Mouse (Mus musculus): ENCODE measurements around the gene Hivep3. TPM values are rescaled to one million over a fixed set of nuclear protein-coding genes. Genes with fewer than 3 reads are reported as not detected.
A peak's percentile ranks its signal among the peaks of the same experiment; 100 is the strongest.

The Hivep3 gene
- total RNA-seq, 2 experiments from 2014 or later = 44.1 to 46.2 TPM

- no peak for DNase-seq (ENCODE audit: low spot score in 2 of 2)
These were observed 137.9 kb downstream of the Hivep3 start for GRCm38 (mm10) chr4:119871441-119871840.

GRCm38 (mm10) chr4:119871861-119872582 is 138.4 kb downstream of the Hivep3 start:
- DNase-seq (ENCODE audit: low spot score in 2 of 2) = no peak

GRCm38 (mm10) chr4:119873935-119874334 is 140.4 kb downstream of the Hivep3 start:
- no peak for DNase-seq (ENCODE audit: low spot score in 2 of 2)

DNA sequence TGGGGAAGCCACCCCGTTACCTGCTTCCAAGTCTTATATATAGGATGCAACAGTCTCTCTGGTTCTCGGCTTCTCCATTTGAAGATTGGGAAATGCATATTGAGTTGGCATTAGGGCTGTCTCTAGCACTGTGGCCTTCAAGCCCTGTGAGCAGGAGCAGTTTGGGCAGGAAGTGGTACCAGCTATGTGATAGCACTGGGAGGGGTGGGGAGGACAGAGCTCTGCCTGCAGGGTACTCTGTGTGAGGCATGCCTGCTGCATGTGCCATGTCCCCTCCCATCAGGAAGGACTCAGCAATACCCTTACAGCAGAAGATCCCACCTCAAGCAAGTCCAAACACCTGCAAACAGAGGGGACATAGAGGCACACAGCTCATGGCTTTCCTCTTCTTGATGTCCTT is 142.0 kb downstream of the Hivep3 start:
- no peak for DNase-seq (ENCODE audit: low spot score in 2 of 2)

DNA sequence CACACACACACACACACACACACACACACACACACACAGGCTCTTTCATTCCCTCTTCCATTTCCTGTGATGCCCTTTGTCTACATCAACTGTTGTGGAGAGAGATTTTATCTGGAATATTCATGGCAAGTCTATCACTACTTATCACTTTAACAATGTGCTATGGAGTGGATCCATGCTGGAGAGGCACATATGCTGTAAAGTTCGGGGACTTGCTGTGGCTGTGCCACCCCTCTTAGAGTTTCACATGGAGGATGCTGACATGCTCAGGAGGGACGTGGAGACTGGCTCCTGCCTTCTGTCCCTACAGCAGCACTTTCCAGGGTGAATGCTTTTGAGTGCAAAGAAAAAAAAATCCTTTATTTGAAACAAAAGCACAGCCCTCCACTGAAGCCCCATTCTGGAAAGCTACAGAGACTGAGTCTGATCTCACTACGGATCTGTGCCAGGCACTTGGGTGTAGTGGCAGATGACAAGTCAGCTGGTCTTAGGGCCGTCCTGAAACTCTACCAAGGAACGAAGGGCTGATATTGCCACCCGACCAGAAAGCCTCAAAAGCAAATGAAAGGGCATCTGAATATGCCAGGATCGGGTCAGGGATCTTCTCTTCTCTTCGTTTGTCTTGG is 143.1 kb downstream of the Hivep3 start:
- DNase-seq (ENCODE audit: low spot score in 2 of 2) = no peak

DNA sequence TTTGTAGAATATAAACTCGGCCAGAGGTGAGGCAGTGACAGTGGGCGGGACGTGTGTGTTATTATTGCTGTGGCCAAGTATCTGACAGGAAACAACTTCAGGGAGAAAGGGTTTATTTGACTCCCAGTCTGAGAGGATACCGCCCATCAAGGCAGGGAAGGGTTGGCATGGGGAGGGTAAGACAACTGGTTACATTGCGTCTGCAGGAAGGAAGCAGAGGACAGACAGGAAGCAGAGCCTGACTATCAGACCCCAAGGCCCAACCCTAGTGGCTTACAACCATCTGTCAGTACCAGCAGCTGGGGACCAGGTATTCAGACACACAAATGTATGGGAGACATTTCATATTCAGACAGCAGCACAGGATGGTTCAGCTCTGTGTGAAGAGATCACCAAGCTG is 144.6 kb downstream of the Hivep3 start:
- no peak for DNase-seq (ENCODE audit: low spot score in 2 of 2)

DNA sequence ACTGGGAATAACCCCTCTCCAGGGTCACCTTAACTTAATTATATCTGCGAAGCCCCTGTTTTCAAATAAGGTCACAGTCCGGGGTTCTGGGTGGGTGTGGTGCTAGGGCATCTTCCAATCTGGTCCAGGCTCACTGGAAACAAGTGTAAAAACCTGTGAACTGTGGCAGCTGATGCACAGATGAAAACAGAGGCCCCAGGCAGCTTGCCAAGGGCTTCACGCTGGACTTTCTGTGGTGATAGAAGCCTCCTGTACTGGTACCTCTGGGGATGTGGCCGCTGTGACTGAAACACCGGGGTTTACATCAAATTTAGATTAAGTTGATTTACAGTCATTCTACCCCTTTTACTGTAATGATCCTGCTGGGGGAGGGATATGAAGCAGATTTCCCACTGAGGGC is 146.1 kb downstream of the Hivep3 start:
- no peak for DNase-seq (ENCODE audit: low spot score in 2 of 2)

GRCm38 (mm10) chr4:119880270-119880669 is 146.7 kb downstream of the Hivep3 start:
- no peak for DNase-seq (ENCODE audit: low spot score in 2 of 2)

GRCm38 (mm10) chr4:119881292-119881691 is 147.7 kb downstream of the Hivep3 start:
- DNase-seq (ENCODE audit: low spot score in 2 of 2) = no peak

DNA sequence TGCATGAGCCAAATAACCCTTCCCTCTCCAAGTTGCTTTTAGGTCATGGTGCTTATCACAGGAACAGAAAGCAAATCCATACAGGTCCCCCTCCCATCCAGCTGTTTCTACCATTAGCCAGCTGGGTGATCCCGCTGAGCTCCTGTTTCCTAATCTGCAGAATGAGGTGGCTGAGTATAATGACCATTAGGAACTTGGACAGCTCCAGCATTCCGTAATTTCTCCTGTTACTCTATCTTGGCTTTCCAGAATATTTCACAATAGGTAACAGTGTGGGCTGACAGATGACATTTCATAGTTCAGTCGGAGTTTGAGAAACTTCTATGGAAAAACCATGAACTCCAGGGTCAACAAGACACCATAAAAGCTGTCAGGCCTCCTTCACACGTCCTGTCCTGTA is 148.8 kb downstream of the Hivep3 start:
- DNase-seq (ENCODE audit: low spot score in 2 of 2) = no peak

- DNase-seq (ENCODE audit: low spot score in 2 of 2) = no peak
These were observed 149.2 kb downstream of the Hivep3 start for GRCm38 (mm10) chr4:119882814-119883213.

GRCm38 (mm10) chr4:119886621-119887020 is 153.0 kb downstream of the Hivep3 start:
- DNase-seq (ENCODE audit: low spot score in 2 of 2) = no peak

DNA sequence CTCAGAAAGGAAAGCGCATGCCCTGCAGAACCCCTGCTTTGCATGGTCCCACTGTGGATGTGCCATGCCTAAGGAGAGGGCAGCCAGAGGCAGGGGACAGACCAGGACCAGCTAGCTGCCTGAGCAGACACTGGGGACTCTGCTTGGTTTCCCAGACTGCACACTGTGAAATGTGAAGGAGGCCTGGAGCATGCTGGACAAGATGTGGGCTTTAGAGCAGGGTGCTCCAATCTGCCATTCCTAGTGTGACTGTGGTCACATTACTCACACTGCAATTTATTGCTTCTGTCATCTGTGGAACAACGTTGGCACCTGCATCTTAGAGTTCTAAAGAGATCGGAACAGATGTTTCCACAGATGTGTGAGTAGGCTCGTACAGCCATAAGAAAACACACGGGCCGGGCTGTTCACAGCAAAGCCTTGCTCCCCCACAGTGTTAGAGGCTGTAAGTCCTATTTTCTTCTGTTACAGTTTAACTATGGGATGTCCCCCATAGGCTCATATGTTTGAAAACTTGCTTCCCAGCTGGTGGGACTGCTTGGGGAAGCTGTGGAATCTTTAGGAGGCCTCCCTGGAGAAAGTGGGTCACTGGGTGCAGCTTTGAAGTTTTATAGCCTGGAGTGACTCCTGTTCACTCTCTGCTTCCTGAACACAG is 154.1 kb downstream of the Hivep3 start:
- no peak for DNase-seq (ENCODE audit: low spot score in 2 of 2)

- DNase-seq (ENCODE audit: low spot score in 2 of 2) = no peak
These were observed 156.2 kb downstream of the Hivep3 start for GRCm38 (mm10) chr4:119889760-119890159.

DNA sequence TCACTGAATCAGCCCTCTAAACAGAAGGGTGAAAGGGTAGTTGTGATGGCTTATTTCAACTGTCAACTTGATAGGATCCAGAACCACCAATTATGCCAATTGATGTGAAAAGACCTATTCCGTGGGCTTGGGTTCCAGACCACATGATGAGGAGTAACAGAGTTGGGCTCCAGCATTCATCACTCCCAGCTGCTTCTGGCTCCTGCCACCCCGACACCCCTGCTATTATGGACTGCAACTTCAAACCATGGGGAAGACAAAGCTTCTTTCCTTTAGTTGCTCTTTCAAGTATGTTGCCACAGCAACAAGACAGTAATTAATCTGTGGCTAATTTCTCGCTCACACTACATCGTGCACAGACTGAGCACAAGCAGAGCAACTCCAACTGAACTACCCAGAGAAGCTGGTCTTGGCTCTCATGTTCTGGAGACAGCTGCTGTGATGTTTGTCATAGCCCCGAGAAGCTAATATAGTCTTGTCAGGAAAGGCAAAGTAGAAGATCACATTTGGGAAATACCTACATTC is 159.7 kb downstream of the Hivep3 start:
- no peak for DNase-seq (ENCODE audit: low spot score in 2 of 2)

DNA sequence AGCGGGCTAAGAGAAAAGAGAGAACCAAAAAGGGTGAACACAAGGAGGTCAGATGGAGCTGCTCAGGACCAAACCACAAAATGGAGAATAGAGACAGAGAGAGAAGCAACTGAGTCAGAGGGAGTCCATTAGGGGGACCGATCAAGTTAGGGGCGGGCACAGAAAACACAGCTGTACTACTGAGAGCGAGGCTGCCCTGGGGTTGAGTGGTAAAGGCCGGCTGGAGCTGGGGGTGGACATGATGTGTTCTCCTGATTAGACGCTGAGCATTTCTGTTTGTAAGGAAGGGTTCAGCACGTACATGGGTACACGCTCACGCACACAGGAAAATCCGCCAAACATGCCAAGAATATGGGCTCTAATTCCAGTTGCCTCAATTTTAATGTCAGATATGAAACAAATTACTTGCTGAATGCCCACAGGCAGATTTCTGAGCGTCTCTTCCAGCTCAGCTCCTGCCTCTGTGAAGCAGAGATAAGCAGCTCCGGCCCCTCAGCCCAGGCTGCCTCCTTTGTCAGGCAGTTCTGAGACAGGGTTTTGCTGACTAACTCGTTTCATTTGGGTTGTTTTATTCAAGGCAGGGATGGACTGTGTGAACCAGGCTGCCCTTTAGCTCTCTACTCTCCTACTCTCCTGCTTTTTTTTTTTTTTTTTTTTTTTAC is 161.3 kb downstream of the Hivep3 start:
- DNase-seq (ENCODE audit: low spot score in 2 of 2) = no peak

DNA sequence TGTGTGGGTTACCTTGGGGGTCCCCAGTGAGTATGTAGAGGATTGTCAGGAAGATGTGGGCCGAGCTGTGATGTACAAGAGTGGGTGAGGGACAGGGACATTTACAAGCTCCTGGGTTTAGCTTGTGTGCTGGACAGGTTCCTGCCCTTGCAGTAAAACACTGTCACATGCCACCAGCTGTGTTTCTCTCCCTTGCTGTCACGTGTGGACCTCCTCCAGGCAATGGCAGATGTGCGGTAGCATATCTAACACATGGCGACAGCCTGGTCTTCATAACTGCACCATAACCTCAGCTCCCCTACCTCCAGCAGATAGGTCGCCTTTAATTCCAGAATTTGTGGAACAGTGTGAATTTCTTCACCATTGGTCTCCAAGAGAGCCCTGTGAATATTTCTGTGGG is 161.9 kb downstream of the Hivep3 start:
- no peak for DNase-seq (ENCODE audit: low spot score in 2 of 2)

DNA sequence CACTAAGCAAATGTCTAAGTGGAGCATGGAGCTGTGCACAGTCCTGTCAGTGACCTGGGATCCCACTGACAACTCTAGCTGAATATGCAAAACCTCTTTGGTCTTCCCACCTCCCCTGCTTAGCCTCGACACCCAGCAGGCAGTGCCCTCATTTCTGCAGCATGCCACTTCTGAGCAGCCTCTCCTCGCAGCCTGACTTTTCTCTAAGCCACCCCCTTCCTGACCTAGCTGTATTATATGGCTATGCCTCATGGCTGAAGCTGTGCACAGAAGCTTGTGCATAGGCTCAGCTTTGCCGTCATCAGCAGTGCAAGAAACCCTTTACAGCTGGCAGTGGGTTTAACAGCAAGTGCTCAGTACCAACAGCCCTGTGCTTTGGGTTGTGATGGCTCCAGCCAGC is 163.0 kb downstream of the Hivep3 start:
- DNase-seq (ENCODE audit: low spot score in 2 of 2) = no peak

DNA sequence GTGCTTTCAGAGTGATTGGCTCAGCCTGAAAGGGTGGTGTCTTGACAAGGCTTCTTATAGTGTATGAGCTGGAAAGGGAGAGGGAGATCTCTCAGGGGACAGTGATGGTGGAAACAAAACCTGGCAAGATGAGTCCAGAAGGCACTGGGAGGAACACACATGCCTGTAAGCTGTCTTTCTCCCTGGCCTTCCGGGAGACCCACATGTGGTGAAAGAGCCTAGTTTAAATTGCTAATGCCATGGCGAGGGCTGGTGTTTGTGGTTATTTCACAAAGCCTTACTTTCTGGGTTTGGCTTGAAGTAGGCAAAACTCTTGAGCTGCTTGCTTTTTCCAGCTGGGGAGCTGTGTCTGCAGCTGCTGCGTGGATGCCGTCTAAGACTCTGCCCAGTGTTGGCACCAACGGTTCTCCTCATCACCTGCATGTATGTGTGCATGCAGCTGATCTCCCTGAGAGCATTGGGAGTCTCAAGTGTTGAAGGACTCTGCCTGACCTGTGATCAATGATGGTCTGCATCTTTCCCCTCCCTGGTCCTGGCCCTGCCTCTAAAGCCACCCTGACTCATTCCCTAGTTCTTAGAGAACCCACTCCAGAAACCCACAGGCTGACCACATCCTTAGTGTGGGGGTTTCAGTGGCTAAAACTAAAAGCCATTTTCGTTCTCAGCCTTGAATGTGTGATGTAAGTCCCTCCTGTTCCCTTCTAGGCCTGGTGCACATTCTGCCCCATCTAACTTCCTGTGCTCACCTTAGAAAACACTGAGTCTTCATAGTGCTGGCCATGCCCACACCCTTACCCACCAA is 163.7 kb downstream of the Hivep3 start:
- DNase-seq (ENCODE audit: low spot score in 2 of 2) = no peak

DNA sequence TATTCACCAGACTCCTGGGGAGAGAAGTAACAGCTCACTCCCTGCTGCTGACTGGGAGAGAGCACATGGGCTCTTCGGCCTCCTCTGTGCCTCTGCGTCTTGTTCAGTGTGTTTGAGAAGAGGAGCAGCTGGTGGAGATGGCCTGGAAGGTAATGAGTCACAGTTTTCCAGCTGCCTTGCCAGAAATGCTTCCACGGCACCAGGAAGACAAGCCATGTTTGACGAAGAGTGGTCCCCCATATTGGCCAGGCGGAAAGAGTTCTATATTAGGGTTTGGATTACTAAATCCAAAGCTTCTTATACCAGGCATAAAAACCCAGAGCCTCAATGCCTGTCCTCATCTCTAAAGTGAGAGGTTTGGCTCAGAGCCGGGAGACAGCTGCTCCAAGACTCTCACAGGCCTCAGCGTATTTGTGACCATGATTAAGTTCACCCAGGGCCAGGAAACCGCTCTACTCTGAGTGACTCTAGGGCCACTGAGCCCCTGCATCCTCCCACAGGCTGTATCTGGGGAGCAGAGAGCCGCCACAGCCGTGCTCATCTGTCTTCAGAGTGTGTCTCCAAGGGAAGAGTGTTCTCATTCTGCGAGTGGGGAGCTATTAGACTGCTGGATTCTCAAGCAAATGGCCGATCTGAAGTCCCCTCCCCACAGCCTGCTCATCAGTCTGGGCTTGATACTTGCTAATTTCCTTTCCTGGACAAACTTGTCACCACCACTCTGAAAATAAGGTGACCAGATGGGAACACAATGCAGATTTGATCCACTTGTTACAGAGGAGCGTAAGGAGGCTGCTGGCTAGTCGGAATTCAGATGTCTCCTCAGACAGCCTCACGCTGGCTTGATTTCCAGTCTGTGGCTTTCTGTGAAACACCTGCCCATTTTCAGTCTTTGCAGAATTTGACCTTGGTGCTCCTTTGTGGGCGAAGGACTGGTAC is 168.2 kb downstream of the Hivep3 start:
- peak in 1 of 2 experiments; percentile 54 for DNase-seq (ENCODE audit: low spot score in 2 of 2)

Measured in layer of hippocampus, postnatal 14 days (tissue).